Mouse (Mus musculus): ENCODE data around the gene Olig1.

Gene Olig1
- long read RNA-seq, experiment 1, result 0 reads
- long read RNA-seq, experiment 2, result 0 reads

GRCm38 (mm10) chr16:91269468-91270211 is at the start of gene Olig1:
Gene Olig1, plus strand, starts transcription at chr16:91269772.
- intact Hi-C loops (cut with DNase I), result no loop called here

- intact Hi-C loops (cut with DNase I), result loop anchor here (10.0 kb wide), 1 partner anchor 93 kb away; no protein-coding TSS in a partner anchor
These were observed 47.4 kb upstream of the Olig1 start for GRCm38 (mm10) chr16:91222171-91222642.

GRCm38 (mm10) chr16:91222643-91223271 is 46.8 kb upstream of the Olig1 start:
- intact Hi-C loops (cut with DNase I), result loop anchor here (10.0 kb wide), 1 partner anchor 92 kb away; no protein-coding TSS in a partner anchor

- intact Hi-C loops (cut with DNase I), result loop anchor here (10.0 kb wide), 1 partner anchor 91 kb away; no protein-coding TSS in a partner anchor
These were observed 46.1 kb upstream of the Olig1 start for GRCm38 (mm10) chr16:91223327-91224067.

GRCm38 (mm10) chr16:91224068-91224402 is 45.5 kb upstream of the Olig1 start:
- intact Hi-C loops (cut with DNase I), result loop anchor here (10.0 kb wide), 1 partner anchor 91 kb away; no protein-coding TSS in a partner anchor

- intact Hi-C loops (cut with DNase I), result loop anchor here (10.0 kb wide), 1 partner anchor 90 kb away; no protein-coding TSS in a partner anchor
These were observed 44.9 kb upstream of the Olig1 start for GRCm38 (mm10) chr16:91224481-91225232.

GRCm38 (mm10) chr16:91225233-91226037 is 44.1 kb upstream of the Olig1 start, which contains the start of gene Olig2:
Gene Olig2, plus strand, starts transcription at chr16:91225457.
- intact Hi-C loops (cut with DNase I), result loop anchor here (10.0 kb wide), 1 partner anchor 89 kb away; no protein-coding TSS in a partner anchor

- intact Hi-C loops (cut with DNase I), result loop anchor here (10.0 kb wide), 1 partner anchor 89 kb away; no protein-coding TSS in a partner anchor
These were observed 43.3 kb upstream of the Olig1 start for GRCm38 (mm10) chr16:91226038-91226882.

- intact Hi-C loops (cut with DNase I), result loop anchor here (10.0 kb wide), 1 partner anchor 88 kb away; no protein-coding TSS in a partner anchor
These were observed 42.5 kb upstream of the Olig1 start for GRCm38 (mm10) chr16:91226883-91227759.

- intact Hi-C loops (cut with DNase I), result loop anchor here (10.0 kb wide), 1 partner anchor 87 kb away; no protein-coding TSS in a partner anchor
These were observed 41.9 kb upstream of the Olig1 start for GRCm38 (mm10) chr16:91227760-91228043.

- intact Hi-C loops (cut with DNase I), result loop anchor here (10.0 kb wide), 1 partner anchor 86 kb away; no protein-coding TSS in a partner anchor
These were observed 41.1 kb upstream of the Olig1 start for GRCm38 (mm10) chr16:91228238-91229071.

GRCm38 (mm10) chr16:91229072-91229348 is 40.6 kb upstream of the Olig1 start:
- intact Hi-C loops (cut with DNase I), result loop anchor here (10.0 kb wide), 1 partner anchor 86 kb away; no protein-coding TSS in a partner anchor

GRCm38 (mm10) chr16:91229643-91230042 is 39.9 kb upstream of the Olig1 start:
- intact Hi-C loops (cut with DNase I), result loop anchor here (10.0 kb wide), 1 partner anchor 85 kb away; no protein-coding TSS in a partner anchor

GRCm38 (mm10) chr16:91231781-91232469 is 37.6 kb upstream of the Olig1 start:
- intact Hi-C loops (cut with DNase I), result no loop called here

- intact Hi-C loops (cut with DNase I), result no loop called here
These were observed 36.9 kb upstream of the Olig1 start for GRCm38 (mm10) chr16:91232470-91233240.

Measured in adrenal gland (tissue).